Mouse (Mus musculus) spleen, embryonic (tissue): ENCODE measurements at regions not wholly inside any gene's neighbourhood (a gene's known extent, or its start where the extent isn't known, plus 50 kb on each side); places are given as distances from the start of the nearest gene placed in this dataset.
"Not testable (repeated sequence)": the region's sequence is repeated elsewhere in the genome, so short reads cannot be mapped to it uniquely, and the experiment has no call there.

Source experiments
- CTCF ChIA-PET: fragments of 350-600 bp; sonication (Branson Sonifier 250); formaldehyde crosslinking; loops from one replicate; lab custom pipeline; 2022; lab: Charles Lee

- CTCF ChIA-PET, result no interaction called here
These were observed 1152.1 kb upstream of the Fam98a start for GRCm38 (mm10) chr17:76703823-76704222.

- CTCF ChIA-PET, result no interaction called here
These were observed 1144.5 kb upstream of the Fam98a start for GRCm38 (mm10) chr17:76696219-76696618.

GRCm38 (mm10) chr17:76658056-76658455 is 1106.3 kb upstream of the Fam98a start:
- CTCF ChIA-PET, result no interaction called here

- CTCF ChIA-PET, result no interaction called here
These were observed 1074.2 kb upstream of the Fam98a start for GRCm38 (mm10) chr17:76625976-76626375.

- CTCF ChIA-PET, result no interaction called here
These were observed 1053.5 kb upstream of the Fam98a start for GRCm38 (mm10) chr17:76605237-76605636.

- CTCF ChIA-PET, result no interaction called here
These were observed 1026.6 kb upstream of the Fam98a start for GRCm38 (mm10) chr17:76578323-76578722.

GRCm38 (mm10) chr17:76559725-76560124 is 1008.0 kb upstream of the Fam98a start:
- CTCF ChIA-PET, result no interaction called here

GRCm38 (mm10) chr17:76545566-76545965 is 993.8 kb upstream of the Fam98a start:
- CTCF ChIA-PET, result no interaction called here

GRCm38 (mm10) chr17:76535772-76536171 is 984.0 kb upstream of the Fam98a start:
- CTCF ChIA-PET, result no interaction called here

- CTCF ChIA-PET, result interaction anchor here (0.7 kb wide), 1 partner anchor 209 kb away, joined by 4 read pairs; no protein-coding TSS in a partner anchor
These were observed 950.0 kb upstream of the Fam98a start for GRCm38 (mm10) chr17:76501732-76502131.

- CTCF ChIA-PET, result no interaction called here
These were observed 948.7 kb upstream of the Fam98a start for GRCm38 (mm10) chr17:76500446-76500845.

GRCm38 (mm10) chr17:76499981-76500380 is 948.2 kb upstream of the Fam98a start:
- CTCF ChIA-PET, result not testable (repeated sequence)

- CTCF ChIA-PET, result no interaction called here
These were observed 935.6 kb upstream of the Fam98a start for GRCm38 (mm10) chr17:76487347-76487746.

GRCm38 (mm10) chr17:76484130-76484529 is 932.4 kb upstream of the Fam98a start:
- CTCF ChIA-PET, result no interaction called here

GRCm38 (mm10) chr17:76451296-76451834 is 899.6 kb upstream of the Fam98a start:
- CTCF ChIA-PET, result no interaction called here
